Mouse (Mus musculus) frontal cortex, adult 2 months (tissue): Measurements from ENCODE around the gene Sptb. TPM values are rescaled to one million over a fixed set of nuclear protein-coding genes. Genes with fewer than 3 reads are reported as not detected.

Source experiments
- polyA plus RNA-seq: library from polyadenylated mRNA; depleted of rRNA; stranded (reverse); fragments of >200 nt; gene quantifications from 2 replicates; pipeline ENCODE4 v1.2.3, GENCODE M21; 2012; rRNA removed

Sptb gene
- polyA plus RNA-seq, 1 experiment = 33.9 TPM

Other genes starting within 250 kb of the Sptb start
- gene Plekhg3, start 179.7 kb downstream of the Sptb start, polyA plus RNA-seq = 11.6 and 12.6 TPM in 2 replicates
- gene Churc1, start 55.0 kb upstream of the Sptb start, polyA plus RNA-seq = 93.2 and 103 TPM in 2 replicates
- 28.4 and 28.9 TPM in 2 replicates for gene Fntb, start 55.0 kb upstream of the Sptb start, polyA plus RNA-seq
- gene Gpx2, start 85.0 kb upstream of the Sptb start, polyA plus RNA-seq = 0.12 and 0.27 TPM in 2 replicates
- gene Rab15, start 112.4 kb upstream of the Sptb start, polyA plus RNA-seq = 153 and 156 TPM in 2 replicates